Mouse (Mus musculus) CH12.LX (cell line): ENCODE results near the gene C330021F23Rik. TPM values are rescaled to one million over a fixed set of nuclear protein-coding genes. Genes with fewer than 3 reads are reported as not detected.

Experiments used
- DNase-seq: peaks from one replicate; pipeline ENCODE4 v3.0.0-alpha.2; 2013; ENCODE audit errors: extremely low read depth
- H3K27ac ChIP-seq: 2 replicates; pipeline ENCODE4 v1.5.1; 2012; ENCODE audit warnings: low read depth, mild to moderate bottlenecking, control low read depth, moderate library complexity; ENCODE audit not compliant: insufficient read depth
- H3K27me3 ChIP-seq: replicated peaks from 2 replicates; pipeline ENCODE3; 2012; ENCODE audit warnings: inconsistent platforms
- H3K36me3 ChIP-seq, 2 experiments: replicated peaks in 1 of 2; 2 replicates each; pipeline versions ENCODE3 to v1.6.1; 2012; ENCODE audit warnings: inconsistent platforms in 1 of 2, low read length in 1 of 2, mild to moderate bottlenecking in 1 of 2, mixed read lengths in 1 of 2, moderate library complexity in 1 of 2; ENCODE audit not compliant: control insufficient read depth in 1 of 2, insufficient read depth in 1 of 2
- H3K4me1 ChIP-seq, 2 experiments: 2 replicates each; pipeline ENCODE4 v1.6.1; 2012; ENCODE audit warnings: inconsistent platforms in 1 of 2, moderate library complexity in 1 of 2; ENCODE audit not compliant: insufficient read depth in 2 of 2, control insufficient read depth in 1 of 2
- H3K4me2 ChIP-seq: 2 replicates; pipeline ENCODE4 v1.6.1; 2012; ENCODE audit warnings: low read depth, mild to moderate bottlenecking, control low read depth; ENCODE audit not compliant: poor library complexity, insufficient read depth, severe bottlenecking
- H3K4me3 ChIP-seq, 3 experiments: fragments of 150-350 bp in 1 of 3; sonication (generic) in 1 of 3; replicated peaks in 1 of 3; 2 replicates each; pipeline versions ENCODE3 to v1.5.1; 2011 to 2012; ENCODE audit warnings: low read depth in 2 of 3, low read length in 2 of 3, mild to moderate bottlenecking in 2 of 3, moderate library complexity in 2 of 3, control low read depth in 1 of 3, improper control_type of control experiment in 1 of 3, inconsistent platforms in 1 of 3, mixed read lengths in 1 of 3; ENCODE audit not compliant: poor library complexity in 1 of 3
- H3K79me2 ChIP-seq: replicated peaks from 2 replicates; pipeline ENCODE4 v1.6.1; 2012; ENCODE audit warnings: mild to moderate bottlenecking, moderate library complexity; ENCODE audit not compliant: control insufficient read depth, poor library complexity, insufficient read depth, severe bottlenecking; ENCODE audit errors: extremely low read depth
- H3K9ac ChIP-seq: 2 replicates; pipeline ENCODE4 v1.6.1; 2012; ENCODE audit warnings: low read depth, mild to moderate bottlenecking, control low read depth, moderate library complexity; ENCODE audit not compliant: insufficient read depth
- H3K9me3 ChIP-seq: replicated peaks from 2 replicates; pipeline ENCODE3; 2012; ENCODE audit warnings: low read length, inconsistent platforms, mixed read lengths
- BHLHE40 ChIP-seq: IDR thresholded peaks from 2 replicates; pipeline ENCODE4 v1.6.1; 2011; ENCODE audit warnings: mild to moderate bottlenecking, low read depth, low read length, improper control_type of control experiment
- CHD1 ChIP-seq: IDR thresholded peaks from 2 replicates; pipeline ENCODE4 v1.6.1; 2012; ENCODE audit warnings: low read depth, low read length, improper control_type of control experiment, inconsistent platforms
- CHD2 ChIP-seq: IDR thresholded peaks from 2 replicates; pipeline ENCODE4 v1.6.1; 2011; ENCODE audit warnings: low read length, improper control_type of control experiment
- CTCF ChIP-seq, 2 experiments: IDR thresholded peaks in 1 of 2; conservative IDR thresholded peaks in 1 of 2; 2 replicates each; pipeline ENCODE4 v1.5.1; 2011 to 2012; ENCODE audit warnings: low read depth in 2 of 2, low read length in 2 of 2, improper control_type of control experiment in 1 of 2, inconsistent platforms in 1 of 2, mild to moderate bottlenecking in 1 of 2, moderate library complexity in 1 of 2
- ELF1 ChIP-seq: IDR thresholded peaks from 2 replicates; pipeline ENCODE4 v1.6.1; 2014; ENCODE audit warnings: low read depth, mild to moderate bottlenecking, inconsistent platforms, low read length, improper control_type of control experiment
- ETS1 ChIP-seq: conservative IDR thresholded peaks from 2 replicates; pipeline ENCODE4 v1.6.1; 2012; ENCODE audit warnings: low read depth, mild to moderate bottlenecking, inconsistent platforms, low read length, improper control_type of control experiment, moderate library complexity
- GABPA ChIP-seq: IDR thresholded peaks from 2 replicates; pipeline ENCODE4 v1.6.1; 2012; ENCODE audit warnings: low read depth, low read length, improper control_type of control experiment, inconsistent platforms; ENCODE audit not compliant: insufficient replicate concordance
- HCFC1 ChIP-seq: IDR thresholded peaks from 2 replicates; pipeline ENCODE4 v1.6.1; 2012; ENCODE audit warnings: low read depth, mild to moderate bottlenecking, inconsistent platforms, low read length, improper control_type of control experiment
- IRF4 ChIP-seq: IDR thresholded peaks from 2 replicates; pipeline ENCODE4 v1.6.1; 2014; ENCODE audit warnings: low read depth, mild to moderate bottlenecking, inconsistent platforms, low read length, improper control_type of control experiment
- JUN ChIP-seq: IDR thresholded peaks from 2 replicates; pipeline ENCODE4 v1.6.1; 2011; ENCODE audit warnings: low read depth, mild to moderate bottlenecking, low read length, improper control_type of control experiment, moderate library complexity; ENCODE audit not compliant: insufficient read depth
- KAT2A ChIP-seq: IDR thresholded peaks from 2 replicates; pipeline ENCODE4 v1.6.1; 2012; ENCODE audit warnings: low read length, improper control_type of control experiment, inconsistent platforms; ENCODE audit not compliant: insufficient replicate concordance
- MAFK ChIP-seq: IDR thresholded peaks from 2 replicates; pipeline ENCODE4 v1.6.1; 2011; ENCODE audit warnings: low read length, improper control_type of control experiment; ENCODE audit not compliant: insufficient replicate concordance
- MAX ChIP-seq: IDR thresholded peaks from 2 replicates; pipeline ENCODE4 v1.6.1; 2011; ENCODE audit warnings: low read length, improper control_type of control experiment
- MXI1 ChIP-seq: IDR thresholded peaks from 2 replicates; pipeline ENCODE4 v1.6.1; 2011; ENCODE audit warnings: mild to moderate bottlenecking, low read depth, low read length, improper control_type of control experiment
- NELFE ChIP-seq: IDR thresholded peaks from 2 replicates; pipeline ENCODE4 v1.6.1; 2011; ENCODE audit warnings: low read depth, low read length, improper control_type of control experiment
- NRF1 ChIP-seq: IDR thresholded peaks from 2 replicates; pipeline ENCODE4 v1.6.1; 2014; ENCODE audit warnings: low read depth, mild to moderate bottlenecking, inconsistent platforms, low read length, improper control_type of control experiment, moderate library complexity
- PAX5 ChIP-seq: IDR thresholded peaks from 2 replicates; pipeline ENCODE4 v1.6.1; 2012; ENCODE audit warnings: low read length, inconsistent platforms, mixed read lengths
- POLR2A ChIP-seq: IDR thresholded peaks from 2 replicates; pipeline ENCODE4 v1.6.1; 2011; ENCODE audit warnings: low read depth, mild to moderate bottlenecking, improper control_type of control experiment, low read length
- POLR2AphosphoS2 ChIP-seq: IDR thresholded peaks from 2 replicates; pipeline ENCODE4 v1.6.1; 2011; ENCODE audit warnings: low read depth, low read length, improper control_type of control experiment
- RAD21 ChIP-seq: IDR thresholded peaks from 2 replicates; pipeline ENCODE4 v1.6.1; 2011; ENCODE audit warnings: low read depth, mild to moderate bottlenecking, low read length, improper control_type of control experiment, moderate library complexity
- RCOR1 ChIP-seq: conservative IDR thresholded peaks from 2 replicates; pipeline ENCODE4 v1.6.1; 2012; ENCODE audit warnings: low read depth, mild to moderate bottlenecking, inconsistent platforms, low read length, improper control_type of control experiment
- SMC3 ChIP-seq: IDR thresholded peaks from 2 replicates; pipeline ENCODE4 v1.6.1; 2011; ENCODE audit warnings: low read depth, low read length, improper control_type of control experiment
- TBP ChIP-seq: conservative IDR thresholded peaks from 2 replicates; pipeline ENCODE4 v1.6.1; 2011; ENCODE audit warnings: low read depth, low read length, improper control_type of control experiment
- UBTF ChIP-seq: IDR thresholded peaks from 2 replicates; pipeline ENCODE4 v1.6.1; 2012; ENCODE audit warnings: low read depth, mild to moderate bottlenecking, inconsistent platforms, low read length, improper control_type of control experiment, moderate library complexity
- USF2 ChIP-seq: conservative IDR thresholded peaks from 2 replicates; pipeline ENCODE4 v1.6.1; 2011; ENCODE audit warnings: low read depth, low read length, improper control_type of control experiment
- ZC3H11A ChIP-seq: IDR thresholded peaks from 2 replicates; pipeline ENCODE4 v1.6.1; 2012; ENCODE audit warnings: low read depth, mild to moderate bottlenecking, inconsistent platforms, low read length, improper control_type of control experiment
- ZMIZ1 ChIP-seq: IDR thresholded peaks from 2 replicates; pipeline ENCODE4 v1.6.1; 2012; ENCODE audit warnings: low read depth, mild to moderate bottlenecking, inconsistent platforms, low read length, improper control_type of control experiment
- ZNF384 ChIP-seq: IDR thresholded peaks from 2 replicates; pipeline ENCODE4 v1.6.1; 2012; ENCODE audit warnings: low read depth, low read length, improper control_type of control experiment, inconsistent platforms
- dilution Hi-C: fragments of 300-500 bp; cut with MboI; formaldehyde crosslinking; loops from 2 replicates; pipeline ENCODE4 v1.14.3; 2020; ENCODE audit warnings: low sequenced_read_pairs; ENCODE audit not compliant: extremely low pct_unique_long_range_greater_than_20kb, extremely low pct_ligation_motif_present
- in situ Hi-C: fragments of 300-500 bp; cut with MboI; formaldehyde crosslinking; loops from 3 replicates; pipeline ENCODE4 v1.14.3; 2019; ENCODE audit warnings: low sequenced_read_pairs, low pct_ligation_motif_present, low pct_unique_long_range_greater_than_20kb, mixed read lengths
- polyA plus RNA-seq: library from polyadenylated mRNA; unstranded; fragments of >175 nt; gene quantifications from 2 replicates; pipeline ENCODE4 v1.2.1, GENCODE M21; 2012; ENCODE audit warnings: low read depth; ENCODE audit not compliant: insufficient read length
- total RNA-seq, 2 experiments: library from RNA; depleted of rRNA; stranded (reverse); fragments of 300-350 nt in 1 of 2; fragments of >200 nt in 1 of 2; gene quantifications; 2 replicates each; pipeline ENCODE4 v1.2.3; 2012 to 2014

Gene C330021F23Rik
- total and polyA plus RNA-seq, 3 experiments = 1.0 to 1.1 TPM; not detected in 1

GRCm38 (mm10) chr8:3537666-3538065, 30.1 kb upstream of the C330021F23Rik start:
- Histone ChIP-seq H3K9ac (no peak overlapping the region), H3K27ac (no peak overlapping the region), H3K4me2 (no peak overlapping the region), H3K36me3 (peaks cover 74 to 93% of the 10 kb centered on the region in 2 experiments), H3K9me3 (no peaks in the 10 kb centered on the region), H3K79me2 (no peaks in the 10 kb centered on the region), H3K27me3 (no peaks in the 10 kb centered on the region), H3K4me3 (no peak overlapping the region), H3K4me1 (peaks cover 0 to 9% of the 10 kb centered on the region in 2 experiments; a peak in 1 of 4 replicates)
- dilution Hi-C loops = no loop called here
- in situ Hi-C loops = no loop called here
- no peak for TF ChIP-seq IRF4
- TF ChIP-seq ZNF384 = no peak
- no peak for TF ChIP-seq NELFE
- DNase-seq = no peak

GRCm38 (mm10) chr8:3539146-3539545, 28.6 kb upstream of the C330021F23Rik start:
- H3K79me2 ChIP-seq = no peaks in the 10 kb centered on the region
- TF ChIP-seq IRF4 (no peak), GABPA (no peak), MAX (no peak), PAX5 (no peak), HCFC1 (no peak), ZMIZ1 (no peak), ELF1 (no peak), BHLHE40 (no peak), ZC3H11A (no peak), CHD2 (no peak), POLR2A (no peak), KAT2A (no peak)
- TF ChIP-seq, all 38 proteins: peak for 0
- Histone ChIP-seq H3K4me2 (no peak overlapping the region), H3K27me3 (no peaks in the 10 kb centered on the region), H3K27ac (no peak overlapping the region), H3K4me1 (peaks cover 0 to 9% of the 10 kb centered on the region in 2 experiments; a peak in 1 of 4 replicates), H3K4me3 (no peak overlapping the region), H3K9ac (no peak overlapping the region), H3K9me3 (no peaks in the 10 kb centered on the region), H3K36me3 (peaks cover 79 to 94% of the 10 kb centered on the region in 2 experiments)
- dilution Hi-C loops (no loop called here), in situ Hi-C loops (no loop called here)
- no peak for DNase-seq

GRCm38 (mm10) chr8:3540076-3540475, 27.7 kb upstream of the C330021F23Rik start:
- Histone ChIP-seq H3K9ac (no peak overlapping the region), H3K4me2 (no peak overlapping the region), H3K27me3 (no peaks in the 10 kb centered on the region), H3K27ac (no peak overlapping the region), H3K4me3 (no peak overlapping the region), H3K9me3 (no peaks in the 10 kb centered on the region), H3K4me1 (peaks cover 0 to 9% of the 10 kb centered on the region in 2 experiments; a peak in 1 of 4 replicates), H3K36me3 (peaks cover 82 to 97% of the 10 kb centered on the region in 2 experiments), H3K79me2 (no peaks in the 10 kb centered on the region)
- dilution Hi-C loops (no loop called here), in situ Hi-C loops (no loop called here)
- no peak for DNase-seq
- TF ChIP-seq SMC3 = no peak
- TF ChIP-seq TBP = no peak
- no peak for TF ChIP-seq RAD21
- TF ChIP-seq BHLHE40 = no peak
- TF ChIP-seq USF2 = no peak
- no peak for TF ChIP-seq CHD1
- TF ChIP-seq ETS1 = no peak
- TF ChIP-seq CTCF (conservative IDR thresholded peaks at IDR 0.05 in 1 of 2, IDR thresholded peaks at IDR 0.05 in 1 of 2; ENCODE audit: low read depth in 2 of 2, low read length in 2 of 2) = no peak
- TF ChIP-seq ZNF384 = no peak
- TF ChIP-seq NRF1 = no peak
- no peak for TF ChIP-seq MAFK
- no peak for TF ChIP-seq MXI1
- TF ChIP-seq POLR2AphosphoS2 = no peak
- TF ChIP-seq UBTF = no peak
- no peak for TF ChIP-seq PAX5
- TF ChIP-seq RCOR1 = no peak
- no peak for TF ChIP-seq JUN
